Mouse (Mus musculus): ENCODE data around the gene Sohlh1.

GRCm38 (mm10) chr2:25882276-25882675 lies 35.2 kb upstream of the Sohlh1 start:
- no peak for TF ChIP-seq POLR2A (IDR thresholded peaks at IDR 0.05; ENCODE audit: borderline replicate concordance, extremely low read depth, low read depth, low read length)
- TF ChIP-seq CTCF (IDR thresholded peaks at IDR 0.05; ENCODE audit: insufficient read depth, low read length), result no peak

All from lung, adult 2 months (tissue).